Mouse (Mus musculus) MEL (cell line): Measurements from ENCODE around the gene Fbxo2. TPM values are rescaled to one million over a fixed set of nuclear protein-coding genes. Genes with fewer than 3 reads are reported as not detected.

Experiments used
- DNase-seq: peaks from one replicate; pipeline ENCODE4 v3.0.0; 2011; ENCODE audit warnings: low read depth, low spot score
- H3K27ac ChIP-seq: 2 replicates; pipeline ENCODE4 v1.5.1; 2012; ENCODE audit warnings: low read depth, mild to moderate bottlenecking, control low read depth, low read length, moderate library complexity; ENCODE audit not compliant: control insufficient read depth
- H3K27me3 ChIP-seq, 2 experiments: fragments of 150-350 bp in 1 of 2; sonication (generic) in 1 of 2; 2 replicates each; pipeline ENCODE4 v1.6.1; 2012; ENCODE audit warnings: low read length in 2 of 2, mild to moderate bottlenecking in 2 of 2, improper control_type of control experiment in 1 of 2, moderate library complexity in 1 of 2; ENCODE audit not compliant: insufficient read depth in 2 of 2, control insufficient read depth in 1 of 2
- H3K36me3 ChIP-seq, 2 experiments: 2 replicates each; pipeline ENCODE4 v1.6.1; 2012 to 2014; ENCODE audit warnings: low read length in 2 of 2, improper control_type of control experiment in 1 of 2, inconsistent platforms in 1 of 2, mild to moderate bottlenecking in 1 of 2; ENCODE audit not compliant: insufficient read depth in 2 of 2, control insufficient read depth in 1 of 2
- H3K4me1 ChIP-seq, 2 experiments: fragments of 150-350 bp in 1 of 2; sonication (generic) in 1 of 2; 2 replicates each; pipeline ENCODE4 v1.6.1; 2012; ENCODE audit warnings: low read length in 2 of 2, improper control_type of control experiment in 1 of 2, mild to moderate bottlenecking in 1 of 2; ENCODE audit not compliant: insufficient read depth in 2 of 2, control insufficient read depth in 1 of 2
- H3K4me3 ChIP-seq, 2 experiments: fragments of 150-350 bp in 1 of 2; sonication (generic) in 1 of 2; 2 replicates each; pipeline ENCODE4 v1.5.1; 2012; ENCODE audit warnings: low read depth in 2 of 2, low read length in 2 of 2, mild to moderate bottlenecking in 2 of 2, moderate library complexity in 2 of 2, control low read depth in 1 of 2, improper control_type of control experiment in 1 of 2; ENCODE audit not compliant: control insufficient read depth in 1 of 2, insufficient read depth in 1 of 2
- H3K79me2 ChIP-seq: 2 replicates; pipeline ENCODE4 v1.6.1; 2012; ENCODE audit warnings: mild to moderate bottlenecking, low read length, moderate library complexity; ENCODE audit not compliant: control insufficient read depth, poor library complexity, insufficient read depth
- H3K9ac ChIP-seq: 2 replicates; pipeline ENCODE4 v1.6.1; 2012; ENCODE audit warnings: low read depth, mild to moderate bottlenecking, control low read depth, low read length, moderate library complexity; ENCODE audit not compliant: control insufficient read depth, poor library complexity, severe bottlenecking
- H3K9me3 ChIP-seq: fragments of 150-350 bp; sonication (generic); replicated peaks from 2 replicates; pipeline ENCODE4 v1.6.1; 2012; ENCODE audit warnings: mild to moderate bottlenecking, low read length, improper control_type of control experiment, moderate library complexity; ENCODE audit not compliant: insufficient read depth
- CHD1 ChIP-seq: IDR thresholded peaks from 2 replicates; pipeline ENCODE4 v1.6.1; 2012; ENCODE audit warnings: low read depth, mild to moderate bottlenecking, inconsistent platforms, low read length, improper control_type of control experiment
- CTCF ChIP-seq, 3 experiments: IDR thresholded peaks in 2 of 3; conservative IDR thresholded peaks in 1 of 3; 2 replicates each; pipeline ENCODE4 v1.5.1; 2011 to 2012; ENCODE audit warnings: low read length in 3 of 3, low read depth in 2 of 3, mild to moderate bottlenecking in 2 of 3, improper control_type of control experiment in 1 of 3, inconsistent platforms in 1 of 3, mixed read lengths in 1 of 3, moderate library complexity in 1 of 3; ENCODE audit not compliant: control insufficient read depth in 1 of 3, insufficient read depth in 1 of 3, poor library complexity in 1 of 3, severe bottlenecking in 1 of 3
- E2F4 ChIP-seq: IDR thresholded peaks from 2 replicates; pipeline ENCODE4 v1.6.1; 2011; ENCODE audit warnings: low read depth, low read length, improper control_type of control experiment, borderline replicate concordance
- ELF1 ChIP-seq: IDR thresholded peaks from 2 replicates; pipeline ENCODE4 v1.6.1; 2014; ENCODE audit warnings: low read depth, mild to moderate bottlenecking, inconsistent platforms, low read length, improper control_type of control experiment, moderate library complexity
- GABPA ChIP-seq: IDR thresholded peaks from 2 replicates; pipeline ENCODE4 v1.6.1; 2012; ENCODE audit warnings: low read depth, mild to moderate bottlenecking, inconsistent platforms, low read length, improper control_type of control experiment, moderate library complexity
- GATA1 ChIP-seq: IDR thresholded peaks from 2 replicates; pipeline ENCODE4 v1.6.1; 2011; ENCODE audit warnings: low read depth, low read length, improper control_type of control experiment
- HCFC1 ChIP-seq: IDR thresholded peaks from 2 replicates; pipeline ENCODE4 v1.6.1; 2012; ENCODE audit warnings: low read depth, mild to moderate bottlenecking, inconsistent platforms, low read length, improper control_type of control experiment, moderate library complexity
- JUND ChIP-seq: IDR thresholded peaks from 2 replicates; pipeline ENCODE4 v1.6.1; 2011; ENCODE audit warnings: low read depth, mild to moderate bottlenecking, improper control_type of control experiment, low read length
- KAT2A ChIP-seq: conservative IDR thresholded peaks from 2 replicates; pipeline ENCODE4 v1.6.1; 2012; ENCODE audit warnings: low read depth, low read length, improper control_type of control experiment, inconsistent platforms
- MEF2A ChIP-seq: IDR thresholded peaks from 2 replicates; pipeline ENCODE4 v1.6.1; 2014; ENCODE audit warnings: low read depth, mild to moderate bottlenecking, inconsistent platforms, low read length, improper control_type of control experiment; ENCODE audit not compliant: poor library complexity, insufficient replicate concordance, severe bottlenecking; ENCODE audit errors: extremely low read depth
- MXI1 ChIP-seq: IDR thresholded peaks from 2 replicates; pipeline ENCODE4 v1.6.1; 2011; ENCODE audit warnings: mild to moderate bottlenecking, low read depth, low read length, improper control_type of control experiment
- MYC ChIP-seq: IDR thresholded peaks from 2 replicates; pipeline ENCODE4 v1.6.1; 2011; ENCODE audit warnings: low read depth, mild to moderate bottlenecking, low read length, improper control_type of control experiment, moderate library complexity
- POLR2A ChIP-seq, 2 experiments: IDR thresholded peaks; 2 replicates each; pipeline ENCODE4 v1.6.1; 2011 to 2012; ENCODE audit warnings: low read length in 2 of 2, mild to moderate bottlenecking in 2 of 2, control low read depth in 1 of 2, improper control_type of control experiment in 1 of 2, low read depth in 1 of 2, moderate library complexity in 1 of 2; ENCODE audit not compliant: control insufficient read depth in 1 of 2, insufficient read depth in 1 of 2, poor library complexity in 1 of 2
- POLR2AphosphoS2 ChIP-seq: IDR thresholded peaks from 2 replicates; pipeline ENCODE4 v1.6.1; 2011; ENCODE audit warnings: low read length, improper control_type of control experiment
- POLR2AphosphoS5 ChIP-seq: IDR thresholded peaks from 2 replicates; pipeline ENCODE4 v1.6.1; 2012; ENCODE audit warnings: low read depth, borderline replicate concordance, mild to moderate bottlenecking, inconsistent platforms, low read length, moderate library complexity, mixed read lengths
- RCOR1 ChIP-seq: IDR thresholded peaks from 2 replicates; pipeline ENCODE4 v1.6.1; 2012; ENCODE audit warnings: low read depth, mild to moderate bottlenecking, inconsistent platforms, low read length, improper control_type of control experiment
- SIN3A ChIP-seq: IDR thresholded peaks from 2 replicates; pipeline ENCODE4 v1.6.1; 2012; ENCODE audit warnings: low read length, improper control_type of control experiment, inconsistent platforms
- TAL1 ChIP-seq: IDR thresholded peaks from 2 replicates; pipeline ENCODE4 v1.6.1; 2012; ENCODE audit warnings: mild to moderate bottlenecking, inconsistent platforms, low read length, moderate library complexity, mixed read lengths
- TCF12 ChIP-seq: IDR thresholded peaks from 2 replicates; pipeline ENCODE4 v1.6.1; 2014; ENCODE audit warnings: low read depth, mild to moderate bottlenecking, inconsistent platforms, low read length, improper control_type of control experiment, moderate library complexity
- USF1 ChIP-seq: IDR thresholded peaks from 2 replicates; pipeline ENCODE4 v1.6.1; 2014; ENCODE audit warnings: low read depth, mild to moderate bottlenecking, inconsistent platforms, low read length, improper control_type of control experiment, moderate library complexity
- USF2 ChIP-seq, 2 experiments: IDR thresholded peaks; 2 replicates each; pipeline ENCODE4 v1.6.1; 2011 to 2012; ENCODE audit warnings: improper control_type of control experiment in 2 of 2, low read length in 2 of 2, borderline replicate concordance in 1 of 2, inconsistent platforms in 1 of 2, low read depth in 1 of 2, mild to moderate bottlenecking in 1 of 2; ENCODE audit not compliant: insufficient read depth in 1 of 2
- polyA plus RNA-seq, 2 experiments: library from polyadenylated mRNA; stranded (reverse) in 1 of 2; unstranded in 1 of 2; fragments of >175 nt in 1 of 2; fragments of >200 nt in 1 of 2; gene quantifications; 2 replicates each; pipeline versions ENCODE4 v1.2.1 to v1.2.4; 2012; ENCODE audit warnings: low replicate concordance in 2 of 2, low read depth in 1 of 2; ENCODE audit not compliant: insufficient read length in 2 of 2, insufficient read depth in 1 of 2, missing spikeins in 1 of 2
- total RNA-seq: library from RNA; depleted of rRNA; stranded (reverse); fragments of 300-350 nt; gene quantifications from 2 replicates; pipeline ENCODE4 v1.2.3, GENCODE M21; 2012

Gene Fbxo2
- total and polyA plus RNA-seq, 3 experiments: 0.35 to 2.7 TPM; not detected in 1

GRCm38 (mm10) chr4:148140098-148141011 lies 20.1 kb upstream of the Fbxo2 start (continued):
- TF ChIP-seq MEF2A: no peak

GRCm38 (mm10) chr4:148143721-148144120 lies 16.7 kb upstream of the Fbxo2 start:
- TF ChIP-seq CHD1 (no peak), POLR2A (IDR thresholded peaks at IDR 0.05; ENCODE audit: control insufficient read depth in 1 of 2, insufficient read depth in 1 of 2, low read depth in 1 of 2, low read length in 2 of 2, poor library complexity in 1 of 2) (no peak), ELF1 (no peak), TCF12 (no peak), GATA1 (no peak), JUND (no peak), SIN3A (no peak), GABPA (no peak), USF1 (no peak), HCFC1 (no peak), RCOR1 (no peak), POLR2AphosphoS5 (no peak), TAL1 (no peak), MXI1 (no peak), E2F4 (no peak), MYC (no peak), KAT2A (no peak), USF2 (IDR thresholded peaks at IDR 0.05; ENCODE audit: borderline replicate concordance in 1 of 2, insufficient read depth in 1 of 2, low read depth in 1 of 2, low read length in 2 of 2) (no peak), CTCF (IDR thresholded peaks at IDR 0.05 in 2 of 3, conservative IDR thresholded peaks at IDR 0.05 in 1 of 3; ENCODE audit: control insufficient read depth in 1 of 3, insufficient read depth in 1 of 3, low read depth in 2 of 3, low read length in 3 of 3, poor library complexity in 1 of 3, severe bottlenecking in 1 of 3) (no peak), POLR2AphosphoS2 (no peak)
- Histone ChIP-seq H3K36me3 (peaks cover 0 to 5% of the 10 kb centered on the region in 2 experiments; a peak in 1 of 4 replicates), H3K27me3 (no peaks in the 10 kb centered on the region), H3K4me1 (peaks cover 3 to 5% of the 10 kb centered on the region in 2 experiments; a peak in 3 of 4 replicates), H3K9me3 (no peaks in the 10 kb centered on the region), H3K79me2 (no peaks in the 10 kb centered on the region; the same call in 1 of the 2 replicates), H3K27ac (no peak overlapping the region), H3K9ac (no peak overlapping the region), H3K4me3 (no peak overlapping the region)
- no peak for DNase-seq
